Mouse (Mus musculus) urinary bladder, postnatal 14 days (tissue): ENCODE measurements at regions not wholly inside any gene's neighbourhood (a gene's known extent, or its start where the extent isn't known, plus 50 kb on each side); places are given as distances from the start of the nearest gene placed in this dataset.
A peak's percentile ranks its signal among the peaks of the same experiment; 100 is the strongest.

Experiments used
- DNase-seq: peaks from one replicate; pipeline ENCODE4 v3.0.0; 2021; ENCODE audit warnings: low spot score

GRCm38 (mm10) chr7:114345860-114346259, 69.2 kb upstream of the Pde3b start:
- DNase-seq = no peak

DNA sequence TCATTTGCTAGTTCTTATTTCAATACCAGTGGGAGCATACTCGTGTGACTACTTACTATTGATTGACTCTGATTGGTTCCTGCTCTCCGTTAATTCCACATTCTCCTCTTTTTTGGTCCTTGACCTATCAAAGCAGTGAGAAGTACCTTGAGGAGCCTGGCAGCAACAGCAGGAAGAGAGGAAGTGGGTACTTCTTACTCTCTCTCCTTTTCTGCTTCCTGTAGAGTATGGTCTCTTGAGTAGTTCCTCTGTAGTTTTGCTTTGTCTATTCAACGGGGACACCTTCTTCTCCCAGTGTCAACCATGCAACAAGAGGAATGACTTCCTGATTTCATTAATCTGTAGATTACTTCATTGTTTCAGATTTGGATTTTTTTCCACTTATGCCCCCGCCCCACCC, 68.1 kb upstream of the Pde3b start:
- DNase-seq = no peak

DNA sequence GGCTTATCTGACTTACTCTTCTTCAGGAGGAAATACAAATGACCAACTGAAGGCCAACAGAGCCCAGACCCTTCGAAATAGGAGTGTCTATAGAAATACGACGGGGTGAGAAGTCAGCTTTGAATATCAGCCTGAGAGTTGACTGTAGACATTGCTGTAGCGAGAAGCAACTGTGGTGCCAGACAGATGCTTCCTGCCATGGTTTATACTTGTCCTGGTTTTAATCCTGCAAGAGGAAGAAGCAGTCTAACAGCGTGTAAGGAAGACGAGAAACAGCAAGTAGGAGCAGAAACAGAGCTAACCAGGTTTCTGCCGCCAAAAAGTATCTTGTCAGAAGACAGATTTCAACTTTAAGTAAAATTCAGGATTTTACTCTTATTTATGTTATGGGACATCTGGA, 64.1 kb upstream of the Pde3b start:
- DNase-seq = no peak

DNA sequence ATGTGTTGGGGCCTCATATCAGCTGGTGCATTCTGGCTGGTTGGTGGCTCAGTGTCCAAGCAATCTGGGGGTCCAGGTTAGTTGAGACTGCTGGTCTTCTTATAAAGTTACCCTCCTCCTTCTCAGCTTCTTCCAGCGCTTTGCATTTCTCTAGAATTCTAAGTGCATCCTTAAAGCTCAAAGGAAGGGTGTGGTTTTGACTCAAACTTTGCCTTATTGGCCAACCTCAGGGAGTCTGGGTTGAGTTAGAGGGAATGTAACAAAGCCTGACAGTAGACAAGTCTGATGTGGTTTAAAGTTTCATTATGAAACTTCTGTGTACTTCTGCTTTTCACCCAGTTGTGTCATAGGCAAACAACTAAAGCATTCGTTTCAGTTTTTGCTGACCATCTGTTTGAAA, 58.7 kb upstream of the Pde3b start:
- DNase-seq = no peak

DNA sequence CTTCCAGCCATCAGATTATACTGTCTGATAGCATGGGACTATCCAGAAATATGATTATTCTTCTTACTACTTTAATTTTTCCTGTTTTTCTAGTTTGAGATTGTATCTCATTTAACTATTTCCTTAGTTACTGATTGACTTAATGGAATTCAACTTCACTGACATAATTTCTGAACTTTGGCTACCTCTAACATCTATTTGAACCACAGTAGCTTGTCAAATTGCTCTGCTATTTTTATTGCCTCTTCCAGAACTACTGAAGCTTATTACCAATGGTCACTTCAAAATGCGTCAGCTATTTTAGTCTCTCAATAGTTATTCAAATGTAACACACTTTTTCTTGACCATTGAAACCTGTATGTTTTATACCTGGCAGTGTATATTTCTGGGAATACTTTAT, 52.9 kb upstream of the Pde3b start:
- no peak for DNase-seq

DNA sequence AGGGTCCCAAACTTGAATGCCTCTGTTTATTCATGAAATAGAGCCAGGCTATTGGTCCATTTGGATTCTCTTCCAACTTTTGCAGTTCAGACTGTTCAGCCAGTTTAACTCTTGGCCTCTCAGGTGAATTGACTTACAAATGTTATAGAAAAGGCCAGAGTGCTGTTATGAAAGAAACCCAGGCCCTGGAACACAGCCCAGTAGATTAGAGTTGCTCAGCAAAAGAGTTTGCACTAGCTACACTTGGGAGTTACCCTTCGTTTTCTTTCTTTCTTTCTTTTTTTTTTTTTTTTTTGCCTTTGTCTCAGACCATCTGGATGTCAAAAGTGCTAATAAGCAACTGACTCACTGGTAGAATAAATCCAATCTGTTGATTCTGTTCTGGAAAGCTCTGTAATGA, 51.0 kb upstream of the Pde3b start:
- DNase-seq = peak; percentile 30
